Mouse (Mus musculus): ENCODE measurements at regions not wholly inside any gene's neighbourhood (a gene's known extent, or its start where the extent isn't known, plus 50 kb on each side); places are given as distances from the start of the nearest gene placed in this dataset.
A peak's percentile ranks its signal among the peaks of the same experiment; 100 is the strongest.

GRCm38 (mm10) chr4:80442711-80443110 lies 391.2 kb upstream of the Tyrp1 start:
- Histone ChIP-seq H3K27ac (replicated peaks) (no peak overlapping the region), H3K4me2 (replicated peaks) (no peak overlapping the region)

DNA sequence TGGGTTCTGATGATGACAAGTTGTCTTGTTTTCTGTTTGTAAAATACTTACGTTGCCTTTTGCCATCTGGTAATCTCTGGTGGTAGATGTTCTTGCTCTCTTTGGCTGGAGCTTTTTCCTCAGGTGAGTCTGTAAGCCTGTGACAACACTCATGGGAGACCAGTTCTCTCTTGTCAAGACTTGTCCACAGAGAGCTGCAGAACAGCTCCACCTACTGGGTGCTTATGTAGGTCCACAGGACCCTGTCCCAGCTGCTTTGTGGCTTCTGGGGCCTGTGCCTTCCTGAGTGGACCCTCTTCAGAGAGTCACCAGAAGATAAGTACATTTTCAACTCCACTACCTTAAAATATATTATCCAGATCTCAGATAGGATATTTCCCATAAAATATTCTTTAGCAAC lies 370.3 kb upstream of the Tyrp1 start:
- Histone ChIP-seq H3K9me3 (replicated peaks) (no peaks in the 10 kb centered on the region), H3K36me3 (no peaks in the 10 kb centered on the region), H3K27ac (replicated peaks) (no peak overlapping the region), H3K27me3 (no peaks in the 10 kb centered on the region), H3K4me2 (replicated peaks) (no peak overlapping the region), H3K4me3 (replicated peaks) (no peak overlapping the region), H3K4me1 (no peaks in the 10 kb centered on the region), H3K9ac (no peak overlapping the region)
- ATAC-seq (ENCODE audit: insufficient number of reproducible peaks, low FRiP score, low TSS enrichment, low read depth), result no peak
- 71% methylated on average over 1 of the region's 1 CpGs for WGBS

More at GRCm38 (mm10) chr4:80442711-80443110, 391.2 kb upstream of the Tyrp1 start:
- no peak for ATAC-seq (ENCODE audit: insufficient number of reproducible peaks, low FRiP score, low TSS enrichment, low read depth)
- WGBS, result 13% methylated on average over 4 of the region's 4 CpGs
- Histone ChIP-seq H3K9ac (no peak overlapping the region), H3K27me3 (no peaks in the 10 kb centered on the region), H3K4me1 (no peaks in the 10 kb centered on the region), H3K36me3 (no peaks in the 10 kb centered on the region), H3K9me3 (replicated peaks) (no peaks in the 10 kb centered on the region), H3K4me3 (replicated peaks) (no peak overlapping the region)

DNA sequence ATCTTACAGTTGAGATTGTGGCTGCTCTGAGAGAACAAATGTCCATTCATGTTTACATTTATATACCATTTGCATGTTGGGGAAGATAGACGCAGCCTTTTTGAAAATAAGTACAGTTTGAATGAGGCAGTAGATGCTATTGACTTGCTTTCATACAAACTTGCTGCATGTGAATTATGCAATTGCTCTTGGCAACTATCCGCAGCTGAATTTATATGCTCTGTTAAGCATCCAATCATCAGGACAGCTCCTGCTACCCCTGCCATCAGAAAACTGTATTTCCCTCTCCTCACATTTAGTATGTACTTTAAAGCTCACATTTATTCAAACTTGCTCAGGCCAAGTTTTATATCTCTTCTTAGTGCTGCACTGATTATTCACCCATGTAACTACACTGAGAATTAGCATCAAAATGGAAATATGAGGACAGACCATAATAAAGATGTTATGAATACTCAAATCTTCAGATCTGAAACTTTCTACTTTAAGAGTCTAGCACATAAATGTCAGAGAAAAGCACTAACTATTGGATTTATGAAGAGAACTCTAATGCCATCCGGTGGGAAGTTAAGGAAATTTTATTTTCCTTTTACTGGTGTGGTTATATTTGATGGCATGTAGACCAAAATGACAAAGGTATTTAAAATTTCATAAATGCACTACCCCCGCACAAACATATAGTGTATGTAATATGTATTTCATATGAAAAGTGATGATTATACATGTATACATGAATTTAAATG lies 358.0 kb upstream of the Tyrp1 start:
- H3K9me3 ChIP-seq (replicated peaks), result no peaks in the 10 kb centered on the region
- ATAC-seq (ENCODE audit: insufficient number of reproducible peaks, low FRiP score, low TSS enrichment, low read depth), result no peak
- no peaks in the 10 kb centered on the region for H3K27me3 ChIP-seq
- H3K4me3 ChIP-seq (replicated peaks), result no peak overlapping the region
- WGBS, result 82% methylated on average over 4 of the region's 4 CpGs
- H3K4me2 ChIP-seq (replicated peaks), result no peak overlapping the region
- H3K9ac ChIP-seq, result no peak overlapping the region
- H3K36me3 ChIP-seq, result no peaks in the 10 kb centered on the region
- no peak overlapping the region for H3K27ac ChIP-seq (replicated peaks)
- H3K4me1 ChIP-seq, result no peaks in the 10 kb centered on the region

DNA sequence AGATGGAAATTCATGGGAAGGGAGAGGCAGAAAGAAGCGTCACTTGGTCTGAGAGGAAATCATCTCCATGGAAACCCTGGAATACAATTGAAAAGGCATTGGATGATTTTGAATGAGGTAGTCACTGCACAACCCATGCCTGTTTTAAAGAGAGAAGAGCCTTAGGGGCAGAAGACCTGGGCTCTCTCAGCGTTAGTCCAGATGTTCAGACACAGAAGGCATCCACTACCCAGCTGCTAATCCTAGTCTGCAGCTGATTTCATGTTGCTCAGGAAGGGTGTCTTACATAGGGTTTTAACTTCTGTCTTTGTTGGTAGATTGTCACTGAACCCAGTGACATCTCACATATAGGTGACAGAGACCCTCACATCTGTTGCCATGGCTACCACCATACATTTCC lies 318.8 kb upstream of the Tyrp1 start:
- no peak for ATAC-seq (ENCODE audit: insufficient number of reproducible peaks, low FRiP score, low TSS enrichment, low read depth)
- H3K27me3 ChIP-seq, result no peaks in the 10 kb centered on the region
- no peak overlapping the region for H3K27ac ChIP-seq (replicated peaks)
- 46% methylated on average over 2 of the region's 2 CpGs for WGBS
- no peak overlapping the region for H3K4me3 ChIP-seq (replicated peaks)
- no peak overlapping the region for H3K4me2 ChIP-seq (replicated peaks)
- H3K9me3 ChIP-seq (replicated peaks), result no peaks in the 10 kb centered on the region
- no peaks in the 10 kb centered on the region for H3K4me1 ChIP-seq
- no peak overlapping the region for H3K9ac ChIP-seq
- no peaks in the 10 kb centered on the region for H3K36me3 ChIP-seq

DNA sequence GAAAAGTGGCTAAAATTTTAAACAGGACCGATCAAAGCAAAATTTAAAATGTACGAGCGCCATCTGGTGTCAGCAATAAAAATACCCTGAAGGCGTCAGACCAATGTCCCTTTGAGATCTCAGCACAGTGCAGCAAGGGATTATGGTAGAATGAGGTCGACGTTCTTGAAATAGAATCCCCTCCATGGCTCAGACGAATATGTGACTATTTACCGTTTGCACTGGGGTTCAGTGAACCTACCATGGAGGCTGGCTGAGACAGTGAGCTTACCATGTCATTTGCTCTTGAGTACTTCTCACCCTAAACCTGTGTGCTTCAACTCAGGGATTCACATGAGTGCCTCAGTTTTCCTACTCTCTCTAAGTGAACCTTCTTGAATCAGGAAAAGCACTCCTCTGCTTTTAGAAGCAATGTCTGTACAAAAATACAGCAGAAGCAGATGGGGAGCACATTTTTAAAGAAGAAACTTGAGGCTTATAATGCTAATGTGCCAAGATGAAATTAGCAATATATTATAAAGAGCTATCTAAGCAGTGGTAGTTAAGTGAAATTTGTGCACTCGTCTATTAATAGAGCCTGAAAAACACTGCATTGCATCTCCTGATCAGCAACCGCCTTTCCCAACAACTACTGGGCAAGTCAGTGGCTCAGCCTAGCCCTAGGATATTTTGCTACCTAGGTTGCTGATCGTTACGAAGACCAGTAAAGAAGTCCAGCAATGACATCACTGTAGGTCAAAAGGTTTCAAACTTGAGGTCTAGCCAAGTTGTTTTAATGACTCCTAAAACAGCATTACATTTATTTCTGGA lies 316.2 kb upstream of the Tyrp1 start:
- H3K9ac ChIP-seq, result no peak overlapping the region
- H3K4me3 ChIP-seq (replicated peaks), result no peak overlapping the region
- H3K4me1 ChIP-seq, result no peaks in the 10 kb centered on the region
- peak; percentile 43; the same call in 1 of the 2 replicates for ATAC-seq (ENCODE audit: insufficient number of reproducible peaks, low FRiP score, low TSS enrichment, low read depth)
- WGBS, result 13% methylated on average over 12 of the region's 12 CpGs
- H3K4me2 ChIP-seq (replicated peaks), result peak overlapping the region; percentile 28; the same call in 1 of the 2 replicates
- H3K9me3 ChIP-seq (replicated peaks), result no peaks in the 10 kb centered on the region
- H3K36me3 ChIP-seq, result no peaks in the 10 kb centered on the region
- H3K27ac ChIP-seq (replicated peaks), result no peak overlapping the region
- no peaks in the 10 kb centered on the region for H3K27me3 ChIP-seq

DNA sequence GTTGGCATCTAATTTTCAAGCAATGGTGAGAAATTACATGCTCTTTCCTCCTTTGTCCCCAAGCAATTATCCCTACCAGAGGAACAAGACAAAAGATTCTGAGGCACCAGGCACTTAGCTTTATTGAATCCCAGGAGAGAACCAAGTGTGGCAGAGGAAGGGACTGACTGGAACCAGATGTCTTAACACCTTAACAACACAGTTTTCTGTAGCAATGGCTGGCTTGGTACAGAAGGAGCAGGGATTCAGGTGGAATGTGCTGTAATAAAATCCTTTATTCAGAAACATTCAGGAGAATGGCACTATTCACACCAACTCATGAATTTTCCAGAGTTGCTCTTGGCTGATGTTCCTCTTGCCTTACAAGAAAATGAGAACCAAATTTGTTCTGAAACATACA lies 315.3 kb upstream of the Tyrp1 start:
- H3K4me1 ChIP-seq, result no peaks in the 10 kb centered on the region
- no peaks in the 10 kb centered on the region for H3K9me3 ChIP-seq (replicated peaks)
- no peak overlapping the region for H3K27ac ChIP-seq (replicated peaks)
- no peaks in the 10 kb centered on the region for H3K36me3 ChIP-seq
- no peak overlapping the region for H3K4me3 ChIP-seq (replicated peaks)
- no peak overlapping the region for H3K4me2 ChIP-seq (replicated peaks)
- H3K27me3 ChIP-seq, result no peaks in the 10 kb centered on the region
- ATAC-seq (ENCODE audit: insufficient number of reproducible peaks, low FRiP score, low TSS enrichment, low read depth), result no peak
- no peak overlapping the region for H3K9ac ChIP-seq

DNA sequence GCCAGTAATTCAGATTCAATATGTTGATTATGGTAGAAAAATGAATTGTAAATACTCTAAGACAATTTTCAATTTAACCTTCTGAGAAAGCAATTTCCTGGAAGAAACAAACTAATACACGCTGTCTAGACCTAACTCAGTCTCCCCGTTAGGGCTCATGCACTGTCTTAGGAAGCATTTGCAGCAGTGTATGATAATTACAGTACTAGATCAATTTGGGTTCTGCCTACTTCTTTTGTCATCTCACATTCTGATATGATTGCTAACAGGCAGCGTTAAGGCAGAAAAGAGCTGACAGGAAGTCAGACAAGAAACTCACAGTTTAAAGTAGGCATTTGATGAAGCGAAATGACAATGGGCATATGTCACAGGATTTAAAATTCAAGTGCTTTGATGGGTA lies 294.1 kb upstream of the Tyrp1 start:
- Histone ChIP-seq H3K27me3 (no peaks in the 10 kb centered on the region), H3K9ac (no peak overlapping the region), H3K4me3 (replicated peaks) (no peak overlapping the region), H3K4me1 (no peaks in the 10 kb centered on the region), H3K9me3 (replicated peaks) (no peaks in the 10 kb centered on the region), H3K4me2 (replicated peaks) (no peak overlapping the region), H3K36me3 (no peaks in the 10 kb centered on the region), H3K27ac (replicated peaks) (no peak overlapping the region)
- WGBS, result 63% methylated on average over 4 of the region's 4 CpGs
- ATAC-seq (ENCODE audit: insufficient number of reproducible peaks, low FRiP score, low TSS enrichment, low read depth), result no peak

- no peak for ATAC-seq (ENCODE audit: insufficient number of reproducible peaks, low FRiP score, low TSS enrichment, low read depth)
- no peaks in the 10 kb centered on the region for H3K27me3 ChIP-seq
- H3K27ac ChIP-seq (replicated peaks), result no peak overlapping the region
Measured at GRCm38 (mm10) chr4:80545086-80545485, 288.8 kb upstream of the Tyrp1 start.

GRCm38 (mm10) chr4:80589438-80589837 lies 244.5 kb upstream of the Tyrp1 start:
- Histone ChIP-seq H3K4me3 (replicated peaks) (no peak overlapping the region), H3K27ac (replicated peaks) (no peak overlapping the region), H3K4me1 (no peaks in the 10 kb centered on the region), H3K4me2 (replicated peaks) (no peak overlapping the region), H3K9me3 (replicated peaks) (no peaks in the 10 kb centered on the region), H3K36me3 (no peaks in the 10 kb centered on the region), H3K9ac (no peak overlapping the region), H3K27me3 (no peaks in the 10 kb centered on the region)
- 78% methylated on average over 4 of the region's 4 CpGs for WGBS
- ATAC-seq (ENCODE audit: insufficient number of reproducible peaks, low FRiP score, low TSS enrichment, low read depth), result no peak

More at GRCm38 (mm10) chr4:80545086-80545485, 288.8 kb upstream of the Tyrp1 start:
- Histone ChIP-seq H3K4me2 (replicated peaks) (no peak overlapping the region), H3K36me3 (no peaks in the 10 kb centered on the region), H3K9me3 (replicated peaks) (no peaks in the 10 kb centered on the region), H3K9ac (no peak overlapping the region), H3K4me1 (no peaks in the 10 kb centered on the region), H3K4me3 (replicated peaks) (no peak overlapping the region)
- 88% methylated on average over 3 of the region's 3 CpGs for WGBS

DNA sequence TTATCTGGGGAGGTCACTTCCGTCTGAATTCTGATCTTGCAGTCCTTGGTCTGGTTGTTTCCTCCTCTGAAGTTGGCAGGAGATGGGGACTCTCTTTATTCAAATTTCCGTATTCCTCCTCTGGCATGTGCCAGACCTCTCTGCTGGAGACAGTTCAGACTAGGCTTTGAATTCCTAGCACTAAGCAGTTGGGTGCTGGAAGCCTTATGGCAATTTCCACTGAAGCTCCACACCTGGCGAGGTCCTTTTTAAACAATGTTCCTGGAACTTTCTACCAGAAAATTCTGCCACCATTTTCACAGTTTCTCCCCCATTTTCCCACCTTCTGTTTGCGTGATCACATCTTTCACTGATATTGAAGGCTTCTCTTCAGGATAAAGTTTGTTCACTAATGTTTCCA lies 205.7 kb upstream of the Tyrp1 start:
- Histone ChIP-seq H3K36me3 (no peaks in the 10 kb centered on the region), H3K4me1 (no peaks in the 10 kb centered on the region), H3K9ac (no peak overlapping the region), H3K4me2 (replicated peaks) (no peak overlapping the region), H3K4me3 (replicated peaks) (no peak overlapping the region), H3K9me3 (replicated peaks) (no peaks in the 10 kb centered on the region), H3K27me3 (no peaks in the 10 kb centered on the region), H3K27ac (replicated peaks) (no peak overlapping the region)
- no peak for ATAC-seq (ENCODE audit: insufficient number of reproducible peaks, low FRiP score, low TSS enrichment, low read depth)
- 72% methylated on average over 4 of the region's 4 CpGs for WGBS

- H3K27me3 ChIP-seq, result no peaks in the 10 kb centered on the region
- no peak overlapping the region for H3K4me3 ChIP-seq (replicated peaks)
- WGBS, result 76% methylated on average over 1 of the region's 1 CpGs
- no peak overlapping the region for H3K4me2 ChIP-seq (replicated peaks)
- no peak overlapping the region for H3K9ac ChIP-seq
- no peaks in the 10 kb centered on the region for H3K4me1 ChIP-seq
- ATAC-seq (ENCODE audit: insufficient number of reproducible peaks, low FRiP score, low TSS enrichment, low read depth), result no peak
- no peaks in the 10 kb centered on the region for H3K36me3 ChIP-seq
- H3K27ac ChIP-seq (replicated peaks), result no peak overlapping the region
- H3K9me3 ChIP-seq (replicated peaks), result no peaks in the 10 kb centered on the region
Measured at GRCm38 (mm10) chr4:80629251-80629650, 204.7 kb upstream of the Tyrp1 start.

DNA sequence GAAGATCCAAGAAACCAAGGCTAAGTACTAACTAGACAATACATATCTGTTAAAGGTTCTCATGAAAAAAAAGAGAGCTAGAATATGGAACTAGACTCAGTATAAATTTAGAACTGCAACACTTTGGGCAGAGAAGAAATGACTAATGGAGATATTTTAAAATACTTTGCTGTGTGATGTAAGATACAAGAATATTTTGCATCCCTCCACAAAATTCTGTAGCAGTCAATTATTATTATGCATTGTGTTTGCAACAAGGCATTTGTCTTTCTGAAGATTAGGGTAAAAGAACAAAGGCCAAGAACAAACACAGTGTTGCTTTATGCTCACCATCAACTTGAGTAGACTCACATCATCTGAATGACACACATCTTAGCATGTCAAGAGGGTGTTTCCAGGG lies 203.7 kb upstream of the Tyrp1 start:
- Histone ChIP-seq H3K4me1 (no peaks in the 10 kb centered on the region), H3K4me2 (replicated peaks) (no peak overlapping the region), H3K9ac (no peak overlapping the region), H3K27me3 (no peaks in the 10 kb centered on the region), H3K27ac (replicated peaks) (no peak overlapping the region), H3K9me3 (replicated peaks) (no peaks in the 10 kb centered on the region), H3K4me3 (replicated peaks) (no peak overlapping the region), H3K36me3 (no peaks in the 10 kb centered on the region)
- ATAC-seq (ENCODE audit: insufficient number of reproducible peaks, low FRiP score, low TSS enrichment, low read depth), result no peak
